Mouse (Mus musculus) cerebellum, adult 2 months (tissue): ENCODE results near the gene Cul9. TPM values are rescaled to one million over a fixed set of nuclear protein-coding genes. Genes with fewer than 3 reads are reported as not detected.
"Not testable (repeated sequence)": the region's sequence is repeated elsewhere in the genome, so short reads cannot be mapped to it uniquely, and the experiment has no call there.

ENCODE experiments used
- DNase-seq, 2 experiments: peaks; one replicate each; pipeline ENCODE4 v3.0.0; 2021
- H3K27ac ChIP-seq: fragments of 200-500 bp; 2 replicates; pipeline ENCODE4 v1.5.1; 2012; ENCODE audit warnings: low read length, control low read depth, inconsistent platforms; ENCODE audit not compliant: insufficient read depth
- H3K27me3 ChIP-seq: fragments of 200-500 bp; 2 replicates; pipeline ENCODE4 v1.6.1; 2012; ENCODE audit warnings: inconsistent platforms, mild to moderate bottlenecking, low read length, moderate library complexity; ENCODE audit not compliant: control insufficient read depth, insufficient read depth
- H3K4me1 ChIP-seq: fragments of 200-500 bp; 2 replicates; pipeline ENCODE4 v1.6.1; 2011; ENCODE audit warnings: low read length; ENCODE audit not compliant: control insufficient read depth, insufficient read depth
- H3K4me3 ChIP-seq: fragments of 200-500 bp; replicated peaks from 2 replicates; pipeline ENCODE3; 2011; ENCODE audit warnings: mild to moderate bottlenecking, low read depth, low read length, control low read depth; ENCODE audit not compliant: insufficient read depth
- CTCF ChIP-seq: fragments of 200-500 bp; IDR thresholded peaks from 2 replicates; pipeline ENCODE4 v1.5.1; 2011; ENCODE audit warnings: low read depth, mild to moderate bottlenecking, control low read depth, low read length, moderate library complexity, borderline replicate concordance; ENCODE audit not compliant: insufficient read depth
- POLR2A ChIP-seq: fragments of 200-500 bp; IDR thresholded peaks from 2 replicates; pipeline ENCODE4 v1.6.1; 2011; ENCODE audit warnings: low read length, control low read depth, borderline replicate concordance; ENCODE audit not compliant: insufficient read depth
- WGBS: fragments of 180-500 bp; shearing (Covaris S2); methylation state at CpG from one replicate; pipeline ENCODE4 v1.1.7; 2018; 5-methylcytosine and 5-hydroxymethylcytosine counted together
- polyA plus RNA-seq: library from polyadenylated mRNA; depleted of rRNA; stranded (reverse); fragments of >200 nt; gene quantifications from 2 replicates; pipeline ENCODE4 v1.2.3, GENCODE M21; 2012

Cul9 gene
- polyA plus RNA-seq, 1 experiment: 56.2 TPM

GRCm38 (mm10) chr17:46513329-46513728 is 32.9 kb downstream of the Cul9 start:
- Histone ChIP-seq H3K4me1 (no peaks in the 10 kb centered on the region), H3K4me3 (no peak overlapping the region), H3K27me3 (no peaks in the 10 kb centered on the region), H3K27ac (no peak overlapping the region)
- WGBS: 66% methylated on average over 2 of the region's 2 CpGs
- TF ChIP-seq POLR2A (no peak), CTCF (no peak)
- DNase-seq: no peak

- 57% methylated on average over 11 of the region's 11 CpGs for WGBS
- H3K27ac ChIP-seq: no peak overlapping the region
- no peak for TF ChIP-seq POLR2A
- peak; percentile 25; the same call in 1 of the 2 replicates for TF ChIP-seq CTCF
- DNase-seq: no peak
- H3K4me3 ChIP-seq: no peak overlapping the region
- no peaks in the 10 kb centered on the region for H3K27me3 ChIP-seq
- H3K4me1 ChIP-seq: no peaks in the 10 kb centered on the region
Measured at GRCm38 (mm10) chr17:46511059-46511710, 35.0 kb downstream of the Cul9 start.

GRCm38 (mm10) chr17:46505617-46506016 is 40.6 kb downstream of the Cul9 start:
- DNase-seq: no peak
- H3K4me1 ChIP-seq: no peaks in the 10 kb centered on the region
- no peaks in the 10 kb centered on the region for H3K27me3 ChIP-seq
- no peak overlapping the region for H3K4me3 ChIP-seq
- H3K27ac ChIP-seq: no peak overlapping the region
- 84% methylated on average over 3 of the region's 3 CpGs for WGBS
- TF ChIP-seq CTCF (no peak), POLR2A (no peak)

GRCm38 (mm10) chr17:46503847-46504638 is 42.1 kb downstream of the Cul9 start:
- Histone ChIP-seq H3K27ac (no peak overlapping the region), H3K4me1 (no peaks in the 10 kb centered on the region), H3K4me3 (no peak overlapping the region), H3K27me3 (no peaks in the 10 kb centered on the region)
- 75% methylated on average over 14 of the region's 14 CpGs for WGBS
- TF ChIP-seq POLR2A (no peak), CTCF (no peak)
- no peak for DNase-seq

- WGBS: 75% methylated on average over 2 of the region's 2 CpGs
- TF ChIP-seq POLR2A (no peak), CTCF (no peak)
- no peaks in the 10 kb centered on the region for H3K4me1 ChIP-seq
- H3K27ac ChIP-seq: no peak overlapping the region
- H3K4me3 ChIP-seq: no peak overlapping the region
- DNase-seq: no peak
- no peaks in the 10 kb centered on the region for H3K27me3 ChIP-seq
Measured at GRCm38 (mm10) chr17:46502775-46503174, 43.4 kb downstream of the Cul9 start.

- no peak overlapping the region for H3K27ac ChIP-seq
- H3K4me1 ChIP-seq: no peaks in the 10 kb centered on the region
- TF ChIP-seq POLR2A: no peak
- no peak for TF ChIP-seq CTCF
- no peak overlapping the region for H3K4me3 ChIP-seq
- DNase-seq: no peak
- 61% methylated on average over 8 of the region's 8 CpGs for whole genome bisulfite sequencing
- H3K27me3 ChIP-seq: no peaks in the 10 kb centered on the region
Measured at GRCm38 (mm10) chr17:46497956-46498355, 48.2 kb downstream of the Cul9 start.

GRCm38 (mm10) chr17:46496623-46497434 is 49.4 kb downstream of the Cul9 start, which contains the start of gene Dnph1:
Gene Dnph1 (plus strand): TSS chr17:46496711.
- Histone ChIP-seq H3K4me1 (no peaks in the 10 kb centered on the region), H3K27ac (no peak within 1 kb of the TSS), H3K27me3 (no peaks in the 10 kb centered on the region), H3K4me3 (peak within 1 kb of the TSS; percentile 69)
- TF ChIP-seq POLR2A: peak; percentile 45; the same call in 1 of the 2 replicates
- TF ChIP-seq CTCF: no peak
- peak; percentile 78 to 83 for DNase-seq
- 1% methylated on average over 44 of the region's 44 CpGs for whole genome bisulfite sequencing

GRCm38 (mm10) chr17:46496081-46496480 is 50.1 kb downstream of the Cul9 start:
- H3K4me1 ChIP-seq, H3K27me3 ChIP-seq, DNase-seq, H3K27ac ChIP-seq, H3K4me3 ChIP-seq: not testable (repeated sequence)
